Mouse (Mus musculus) regulatory T cell (primary cell): Measurements from ENCODE around the gene Ppp1r3g.
"Not testable (repeated sequence)": the region's sequence is repeated elsewhere in the genome, so short reads cannot be mapped to it uniquely, and the experiment has no call there.

ENCODE experiments used
- in situ Hi-C: fragments of 300-600 bp; cut with MboI, MseI; formaldehyde crosslinking; loops from one replicate; pipeline ENCODE4 v1.15.1; 2025; ENCODE audit warnings: high pct_unique_total_duplicates

Ppp1r3g gene

GRCm38 (mm10) chr13:35958539-35958938 lies at the start of gene Ppp1r3g:
Gene Ppp1r3g, plus strand, starts transcription at chr13:35958839.
- in situ Hi-C loops = no loop called here

GRCm38 (mm10) chr13:35911476-35911875 lies 47.2 kb upstream of the Ppp1r3g start:
- in situ Hi-C loops = no loop called here

GRCm38 (mm10) chr13:35937991-35938390 lies 20.6 kb upstream of the Ppp1r3g start:
- in situ Hi-C loops = no loop called here

GRCm38 (mm10) chr13:35939871-35940665 lies 18.6 kb upstream of the Ppp1r3g start:
- in situ Hi-C loops = no loop called here

GRCm38 (mm10) chr13:35940934-35941333 lies 17.7 kb upstream of the Ppp1r3g start:
- in situ Hi-C loops = no loop called here

GRCm38 (mm10) chr13:35946659-35947353 lies 11.8 kb upstream of the Ppp1r3g start:
- in situ Hi-C loops = no loop called here

GRCm38 (mm10) chr13:35947354-35948000 lies 11.2 kb upstream of the Ppp1r3g start:
- in situ Hi-C loops = no loop called here

GRCm38 (mm10) chr13:35949814-35950455 lies 8.7 kb upstream of the Ppp1r3g start:
- in situ Hi-C loops = loop anchor here (5.0 kb wide), 2 partner anchors 73 to 883 kb away; no protein-coding TSS in a partner anchor

GRCm38 (mm10) chr13:35959391-35960067 lies 890 bp downstream of the Ppp1r3g start:
- in situ Hi-C loops = no loop called here

- in situ Hi-C loops = no loop called here
Measured at GRCm38 (mm10) chr13:35963583-35963982, 4.9 kb downstream of the Ppp1r3g start.

GRCm38 (mm10) chr13:35967690-35968089 lies 9.1 kb downstream of the Ppp1r3g start:
- in situ Hi-C loops = no loop called here

GRCm38 (mm10) chr13:35968131-35968718 lies 9.6 kb downstream of the Ppp1r3g start:
- in situ Hi-C loops = no loop called here

- in situ Hi-C loops = no loop called here
Measured at GRCm38 (mm10) chr13:35968719-35969430, 10.2 kb downstream of the Ppp1r3g start.

GRCm38 (mm10) chr13:35969431-35969721 lies 10.7 kb downstream of the Ppp1r3g start:
- in situ Hi-C loops = no loop called here

- in situ Hi-C loops = no loop called here
Measured at GRCm38 (mm10) chr13:35969829-35970228, 11.2 kb downstream of the Ppp1r3g start.

GRCm38 (mm10) chr13:35976912-35977311 lies 18.3 kb downstream of the Ppp1r3g start:
- in situ Hi-C loops = no loop called here

GRCm38 (mm10) chr13:35980471-35980870 lies 21.8 kb downstream of the Ppp1r3g start:
- in situ Hi-C loops = no loop called here

- in situ Hi-C loops = no loop called here
Measured at GRCm38 (mm10) chr13:35982985-35983384, 24.3 kb downstream of the Ppp1r3g start.

- in situ Hi-C loops = no loop called here
Measured at GRCm38 (mm10) chr13:35989329-35989728, 30.7 kb downstream of the Ppp1r3g start.

GRCm38 (mm10) chr13:35991185-35991584 lies 32.5 kb downstream of the Ppp1r3g start:
- in situ Hi-C loops = not testable (repeated sequence)
